In genomic region chr3:130180181-130180940, GRCm38 (mm10) we compare ENCODE assay signal across 7 mouse cellular contexts. TPM values are rescaled to one million over a fixed set of nuclear protein-coding genes. Genes with fewer than 3 reads are reported as not detected.
DNase-seq lines count a peak whose midpoint lies in the region; ATAC-seq and TF ChIP-seq lines count a peak whose summit lies in the region.

No protein-coding gene starts in this region.

- TF ChIP-seq POLR2A in brain, embryonic 14.5 days (IDR thresholded peaks at IDR 0.05; ENCODE audit: borderline replicate concordance, extremely low read depth, insufficient read depth, insufficient read length, poor library complexity, severe bottlenecking), result no peak; the same call in 1 of the 2 replicates

- H3K27me3 ChIP-seq in forebrain, embryonic 12.5 days, result peaks cover 27% of the 10 kb centered on the region
- H3K27me3 ChIP-seq in heart, embryonic 15.5 days, result 0 out of 2 replicates have a peak, but pooled peaks cover 9% of the 10 kb centered on the region
- no peaks in the 10 kb centered on the region for H3K27me3 ChIP-seq in kidney, postnatal 0 days (ENCODE audit: insufficient read depth, low read length)
- no peaks in the 10 kb centered on the region for H3K27me3 ChIP-seq in midbrain, embryonic 16.5 days (ENCODE audit: control insufficient read depth, insufficient read depth, low read depth, low read length)
- H3K27me3 ChIP-seq in splenic B cell, adult 2 months (ENCODE audit: control insufficient read depth, insufficient read depth, low read length, poor library complexity, severe bottlenecking), result no peaks in the 10 kb centered on the region

- peak; percentile 95 for ATAC-seq in forebrain, embryonic 12.5 days (ENCODE audit: low FRiP score)
- ATAC-seq in heart, embryonic 15.5 days (replicated peaks; ENCODE audit: insufficient number of reproducible peaks, insufficient read depth, low FRiP score, low read depth), result peak; percentile 95
- ATAC-seq in kidney, postnatal 0 days (replicated peaks; ENCODE audit: low FRiP score, low read depth), result peak; percentile 93
- ATAC-seq in midbrain, embryonic 16.5 days, result peak; percentile 92

- peak overlapping the region; percentile 55 for H3K9ac ChIP-seq in forebrain, embryonic 12.5 days
- peak overlapping the region; percentile 60 for H3K9ac ChIP-seq in heart, embryonic 15.5 days
- H3K9ac ChIP-seq in kidney, postnatal 0 days (ENCODE audit: low read depth, low read length), result peak overlapping the region; percentile 48
- peak overlapping the region; percentile 65 for H3K9ac ChIP-seq in midbrain, embryonic 16.5 days (ENCODE audit: low read depth, low read length)

- under 1% methylated on average over 39 of the region's 40 CpGs for WGBS in forebrain, embryonic 12.5 days
- under 1% methylated on average over 40 of the region's 40 CpGs for WGBS in heart, embryonic 15.5 days
- under 1% methylated on average over 40 of the region's 40 CpGs for WGBS in kidney, postnatal 0 days
- WGBS in midbrain, embryonic 16.5 days, result under 1% methylated on average over 40 of the region's 40 CpGs

- H3K4me2 ChIP-seq in forebrain, embryonic 12.5 days, result peak overlapping the region; percentile 99
- H3K4me2 ChIP-seq in heart, embryonic 15.5 days, result peak overlapping the region; percentile 100
- H3K4me2 ChIP-seq in kidney, postnatal 0 days (ENCODE audit: low read length), result peak overlapping the region; percentile 99
- H3K4me2 ChIP-seq in midbrain, embryonic 16.5 days (ENCODE audit: low read length), result peak overlapping the region; percentile 98

- H3K36me3 ChIP-seq in forebrain, embryonic 12.5 days (replicated peaks), result no peaks in the 10 kb centered on the region
- no peaks in the 10 kb centered on the region for H3K36me3 ChIP-seq in heart, embryonic 15.5 days
- H3K36me3 ChIP-seq in kidney, postnatal 0 days (ENCODE audit: insufficient read depth, low read length), result no peaks in the 10 kb centered on the region
- H3K36me3 ChIP-seq in midbrain, embryonic 16.5 days (ENCODE audit: control insufficient read depth, insufficient read depth, low read length), result no peaks in the 10 kb centered on the region
- H3K36me3 ChIP-seq in splenic B cell, adult 2 months (ENCODE audit: control insufficient read depth, insufficient read depth, low read length, poor library complexity, severe bottlenecking), result no peaks in the 10 kb centered on the region

- no peak overlapping the region for H3K27ac ChIP-seq in forebrain, embryonic 12.5 days
- peak overlapping the region; percentile 83 for H3K27ac ChIP-seq in heart, embryonic 15.5 days
- peak overlapping the region; percentile 20; the same call in 1 of the 2 replicates for H3K27ac ChIP-seq in kidney, postnatal 0 days
- H3K27ac ChIP-seq in midbrain, embryonic 16.5 days (ENCODE audit: low read length), result peak overlapping the region; percentile 74

- peaks cover 4% of the 10 kb centered on the region; the same call in 1 of the 2 replicates for H3K4me1 ChIP-seq in forebrain, embryonic 12.5 days
- H3K4me1 ChIP-seq in heart, embryonic 15.5 days (replicated peaks), result peaks cover 4% of the 10 kb centered on the region
- peaks cover 5% of the 10 kb centered on the region; the same call in 1 of the 2 replicates for H3K4me1 ChIP-seq in kidney, postnatal 0 days (replicated peaks; ENCODE audit: insufficient read depth, low read length)
- peaks cover 4% of the 10 kb centered on the region for H3K4me1 ChIP-seq in midbrain, embryonic 16.5 days (ENCODE audit: control insufficient read depth, insufficient read depth, low read length)

- peak; percentile 93 for DNase-seq in brain, embryonic 14.5 days (ENCODE audit: low read depth)
- DNase-seq in kidney, postnatal 0 days (ENCODE audit: low spot score), result peak; percentile 92
- peak; percentile 77 for DNase-seq in liver
- DNase-seq in splenic B cell, adult 2 months (ENCODE audit: low read depth, low spot score), result peak; percentile 23

- H3K4me3 ChIP-seq in forebrain, embryonic 12.5 days (replicated peaks), result peak overlapping the region; percentile 59
- H3K4me3 ChIP-seq in heart, embryonic 15.5 days, result peak overlapping the region; percentile 71
- peak overlapping the region; percentile 58 for H3K4me3 ChIP-seq in kidney, postnatal 0 days (replicated peaks; ENCODE audit: low read depth, low read length)
- peak overlapping the region; percentile 65 for H3K4me3 ChIP-seq in midbrain, embryonic 16.5 days (ENCODE audit: low read depth, low read length)

- no peak for TF ChIP-seq CTCF in brain, embryonic 14.5 days (IDR thresholded peaks at IDR 0.05; ENCODE audit: borderline replicate concordance, extremely low read depth, insufficient read depth, insufficient read length)
- TF ChIP-seq CTCF in kidney, postnatal 0 days (IDR thresholded peaks at IDR 0.05; ENCODE audit: low read depth), result peak; percentile 31; the same call in 1 of the 2 replicates

- H3K9me3 ChIP-seq in forebrain, embryonic 12.5 days, result no peaks in the 10 kb centered on the region
- no peaks in the 10 kb centered on the region for H3K9me3 ChIP-seq in heart, embryonic 15.5 days (replicated peaks)
- H3K9me3 ChIP-seq in kidney, postnatal 0 days (replicated peaks; ENCODE audit: low read length), result no peaks in the 10 kb centered on the region
- H3K9me3 ChIP-seq in midbrain, embryonic 16.5 days (replicated peaks; ENCODE audit: control insufficient read depth, low read length, poor library complexity, severe bottlenecking), result no peaks in the 10 kb centered on the region

RNA-seq across cellular contexts. Expression of gene Col25a1, which starts 49.1 kb away (rescaled TPM):
- 8.6 and 10.1 TPM in 2 replicates for polyA plus RNA-seq in brain, embryonic 14.5 days (2012; rRNA removed)
- 4.2 TPM in 2 replicates for polyA plus RNA-seq in forebrain, embryonic 12.5 days (2016; fragmentation: Nextera tagmentation; extraction: Ambion mirVana)
- polyA plus RNA-seq in heart, embryonic 15.5 days (2015; fragmentation: Nextera tagmentation; extraction: Ambion mirVana), result 1.3 and 2.5 TPM in 2 replicates
- polyA plus RNA-seq in kidney, postnatal 0 days (2015; fragmentation: Nextera tagmentation; extraction: Ambion mirVana), result 1.4 and 1.5 TPM in 2 replicates
- polyA plus RNA-seq in midbrain, embryonic 16.5 days (2015; fragmentation: Nextera tagmentation; extraction: Ambion mirVana), result 13.9 and 15.1 TPM in 2 replicates

Comparison
In these comparisons a context has a peak if more than half of its experiments do, and no peak if none do; other contexts are left out.
1. DNase-seq: peak in every context shown above with its lines; median percentile 93 in brain, embryonic 14.5 days; 92 in kidney, postnatal 0 days; 77 in liver; 23 in splenic B cell, adult 2 months.